Mouse (Mus musculus): Measurements from ENCODE around the gene Gm20696. TPM values are rescaled to one million over a fixed set of nuclear protein-coding genes. Genes with fewer than 3 reads are reported as not detected.

Gene Gm20696
- polyA plus RNA-seq, 1 experiment from 2014 or later = 6.5 TPM

DNA sequence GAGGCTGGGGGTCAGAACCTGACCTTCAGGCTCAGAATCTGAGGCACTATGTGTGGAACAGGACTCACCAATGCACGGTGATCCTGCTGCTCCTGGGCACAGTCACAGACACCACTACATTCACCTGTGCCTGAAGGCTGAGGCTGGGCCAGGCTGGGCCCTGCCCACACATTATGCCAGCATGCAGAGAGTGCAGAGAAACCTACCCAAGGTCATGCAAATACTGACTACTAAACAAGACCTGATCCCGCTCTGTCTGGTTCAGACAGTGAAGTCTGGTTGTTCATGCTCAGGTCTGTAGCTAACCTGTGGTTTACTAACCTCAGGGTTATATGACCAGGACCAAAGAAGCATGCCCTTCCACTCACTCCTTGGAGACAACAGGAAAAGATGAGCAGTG lies 163.9 kb downstream of the Gm20696 start:
- no peaks in the 10 kb centered on the region for H3K9me3 ChIP-seq
- no peaks in the 10 kb centered on the region for H3K27me3 ChIP-seq
- no peak overlapping the region for H3K4me3 ChIP-seq
- H3K4me1 ChIP-seq = peaks cover 7% of the 10 kb centered on the region
- H3K9ac ChIP-seq = no peak overlapping the region
- H3K27ac ChIP-seq = no peak overlapping the region
- H3K36me3 ChIP-seq = peaks cover 58% of the 10 kb centered on the region
- WGBS = 83% methylated on average over 2 of the region's 2 CpGs
- no peak overlapping the region for H3K4me2 ChIP-seq (replicated peaks)
- no peak for ATAC-seq (ENCODE audit: low FRiP score, low read depth)

GRCm38 (mm10) chr6:99502314-99502713 lies 164.3 kb downstream of the Gm20696 start:
- H3K9ac ChIP-seq = no peak overlapping the region
- H3K36me3 ChIP-seq = peaks cover 55% of the 10 kb centered on the region
- H3K4me3 ChIP-seq = no peak overlapping the region
- ATAC-seq (ENCODE audit: low FRiP score, low read depth) = no peak
- peaks cover 11% of the 10 kb centered on the region for H3K4me1 ChIP-seq
- H3K27me3 ChIP-seq = no peaks in the 10 kb centered on the region
- H3K9me3 ChIP-seq = no peaks in the 10 kb centered on the region
- H3K4me2 ChIP-seq (replicated peaks) = no peak overlapping the region
- WGBS = 92% methylated on average over 6 of the region's 6 CpGs
- no peak overlapping the region for H3K27ac ChIP-seq

GRCm38 (mm10) chr6:99500570-99501270 lies 165.9 kb downstream of the Gm20696 start:
- H3K9ac ChIP-seq = no peak overlapping the region
- no peak for ATAC-seq (ENCODE audit: low FRiP score, low read depth)
- peaks cover 27% of the 10 kb centered on the region for H3K4me1 ChIP-seq
- peaks cover 41% of the 10 kb centered on the region for H3K36me3 ChIP-seq
- H3K27ac ChIP-seq = no peak overlapping the region
- no peaks in the 10 kb centered on the region for H3K27me3 ChIP-seq
- no peaks in the 10 kb centered on the region for H3K9me3 ChIP-seq
- whole genome bisulfite sequencing = 89% methylated on average over 3 of the region's 3 CpGs
- H3K4me2 ChIP-seq (replicated peaks) = no peak overlapping the region
- H3K4me3 ChIP-seq = no peak overlapping the region

DNA sequence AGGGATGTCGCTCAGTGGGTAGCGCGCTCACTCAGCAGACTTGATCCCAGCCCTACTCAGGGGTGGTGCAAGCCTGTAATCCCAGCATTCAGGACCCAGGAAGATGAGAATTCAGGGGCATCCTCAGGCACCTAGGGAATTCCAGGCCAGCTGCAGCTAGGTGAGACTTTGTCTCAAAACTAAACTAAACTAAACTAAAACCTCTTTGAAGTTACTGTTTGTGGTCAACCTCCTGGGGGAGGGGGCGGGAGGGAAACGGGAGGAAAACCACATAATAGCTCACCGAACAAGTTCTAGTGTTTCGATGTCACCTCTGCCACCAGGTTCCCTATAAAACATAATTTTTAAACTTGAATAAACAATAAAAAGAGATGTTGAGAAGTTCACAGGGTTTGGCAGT lies 168.5 kb downstream of the Gm20696 start:
- 63% methylated on average over 7 of the region's 7 CpGs for WGBS
- H3K27me3 ChIP-seq = no peaks in the 10 kb centered on the region
- H3K36me3 ChIP-seq = peaks cover 18% of the 10 kb centered on the region
- no peak overlapping the region for H3K9ac ChIP-seq
- H3K4me1 ChIP-seq = peaks cover 27% of the 10 kb centered on the region
- H3K4me2 ChIP-seq (replicated peaks) = no peak overlapping the region
- ATAC-seq (ENCODE audit: low FRiP score, low read depth) = no peak
- no peak overlapping the region for H3K4me3 ChIP-seq
- H3K27ac ChIP-seq = no peak overlapping the region
- no peaks in the 10 kb centered on the region for H3K9me3 ChIP-seq

DNA sequence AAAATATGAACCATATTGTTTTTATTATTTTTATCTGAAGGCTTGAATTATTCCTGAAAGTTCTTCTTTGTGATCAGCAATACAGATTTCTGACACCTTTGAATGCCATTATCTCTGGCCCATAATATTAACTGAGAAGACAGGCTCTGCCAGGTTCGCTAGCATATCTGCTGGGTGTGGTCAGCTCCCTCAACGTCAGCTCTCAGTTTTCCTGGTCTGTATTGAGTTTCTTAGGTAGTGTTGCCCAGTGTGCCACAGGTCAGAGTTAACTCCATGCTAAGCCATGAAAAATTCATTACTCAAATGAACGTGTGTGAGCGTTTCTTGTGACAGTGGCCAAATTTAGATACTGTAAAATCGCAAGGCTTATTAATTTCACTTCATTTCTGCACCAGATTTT lies 170.5 kb downstream of the Gm20696 start:
- ATAC-seq (ENCODE audit: low FRiP score, low read depth) = no peak
- 63% methylated on average over 5 of the region's 5 CpGs for WGBS
- no peak overlapping the region for H3K27ac ChIP-seq
- no peaks in the 10 kb centered on the region for H3K9me3 ChIP-seq
- H3K4me2 ChIP-seq (replicated peaks) = no peak overlapping the region
- H3K4me1 ChIP-seq = peaks cover 32% of the 10 kb centered on the region
- H3K27me3 ChIP-seq = no peaks in the 10 kb centered on the region
- H3K9ac ChIP-seq = no peak overlapping the region
- no peak overlapping the region for H3K4me3 ChIP-seq
- H3K36me3 ChIP-seq = 0 out of 2 replicates have a peak, but pooled peaks cover under 1% of the 10 kb centered on the region

GRCm38 (mm10) chr6:99492937-99493336 lies 173.7 kb downstream of the Gm20696 start:
- no peaks in the 10 kb centered on the region for H3K36me3 ChIP-seq
- H3K4me2 ChIP-seq (replicated peaks) = no peak overlapping the region
- peaks cover 42% of the 10 kb centered on the region for H3K4me1 ChIP-seq
- H3K9ac ChIP-seq = no peak overlapping the region
- H3K27ac ChIP-seq = no peak overlapping the region
- WGBS = 37% methylated on average over 3 of the region's 3 CpGs
- H3K27me3 ChIP-seq = no peaks in the 10 kb centered on the region
- no peak overlapping the region for H3K4me3 ChIP-seq
- H3K9me3 ChIP-seq = no peaks in the 10 kb centered on the region
- no peak for ATAC-seq (ENCODE audit: low FRiP score, low read depth)

DNA sequence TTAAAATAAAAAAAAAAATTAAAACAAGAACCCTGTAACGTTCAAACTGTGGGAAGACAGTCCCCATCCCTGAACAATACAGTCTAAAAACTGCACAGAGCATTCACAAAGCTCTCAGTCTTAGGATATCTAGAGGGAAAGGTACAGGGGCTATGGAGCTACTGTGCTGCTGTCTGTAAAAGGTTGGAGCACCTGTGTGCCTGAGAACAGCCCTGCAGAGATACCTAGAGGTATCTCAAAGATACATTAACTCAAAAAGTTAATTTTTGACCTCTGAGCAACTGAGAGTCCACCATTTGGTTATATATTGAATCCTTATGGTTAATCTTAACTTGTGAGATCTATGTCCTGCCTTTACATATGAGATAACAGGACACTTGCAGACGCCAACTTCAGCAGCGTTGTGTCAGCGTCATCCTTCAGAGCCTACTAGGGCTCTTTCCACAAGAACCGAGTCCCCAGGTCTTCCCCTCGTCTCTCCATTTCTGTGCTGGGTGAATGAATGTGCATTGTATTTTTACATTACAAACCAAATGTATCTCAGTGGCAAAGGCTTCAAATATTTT lies 174.5 kb downstream of the Gm20696 start:
- Histone ChIP-seq H3K36me3 (no peaks in the 10 kb centered on the region), H3K27ac (no peak overlapping the region), H3K4me2 (replicated peaks) (no peak overlapping the region), H3K9me3 (no peaks in the 10 kb centered on the region), H3K4me3 (no peak overlapping the region), H3K9ac (no peak overlapping the region), H3K4me1 (peaks cover 33% of the 10 kb centered on the region), H3K27me3 (no peaks in the 10 kb centered on the region)
- WGBS = 87% methylated on average over 6 of the region's 6 CpGs
- no peak for ATAC-seq (ENCODE audit: low FRiP score, low read depth)

GRCm38 (mm10) chr6:99491146-99491545 lies 175.5 kb downstream of the Gm20696 start:
- no peak overlapping the region for H3K4me2 ChIP-seq (replicated peaks)
- peaks cover 27% of the 10 kb centered on the region for H3K4me1 ChIP-seq
- no peak overlapping the region for H3K9ac ChIP-seq
- H3K27me3 ChIP-seq = no peaks in the 10 kb centered on the region
- no peak overlapping the region for H3K4me3 ChIP-seq
- no peaks in the 10 kb centered on the region for H3K36me3 ChIP-seq
- ATAC-seq (ENCODE audit: low FRiP score, low read depth) = no peak
- no peak overlapping the region for H3K27ac ChIP-seq
- H3K9me3 ChIP-seq = no peaks in the 10 kb centered on the region
- WGBS = 77% methylated on average over 3 of the region's 3 CpGs

DNA sequence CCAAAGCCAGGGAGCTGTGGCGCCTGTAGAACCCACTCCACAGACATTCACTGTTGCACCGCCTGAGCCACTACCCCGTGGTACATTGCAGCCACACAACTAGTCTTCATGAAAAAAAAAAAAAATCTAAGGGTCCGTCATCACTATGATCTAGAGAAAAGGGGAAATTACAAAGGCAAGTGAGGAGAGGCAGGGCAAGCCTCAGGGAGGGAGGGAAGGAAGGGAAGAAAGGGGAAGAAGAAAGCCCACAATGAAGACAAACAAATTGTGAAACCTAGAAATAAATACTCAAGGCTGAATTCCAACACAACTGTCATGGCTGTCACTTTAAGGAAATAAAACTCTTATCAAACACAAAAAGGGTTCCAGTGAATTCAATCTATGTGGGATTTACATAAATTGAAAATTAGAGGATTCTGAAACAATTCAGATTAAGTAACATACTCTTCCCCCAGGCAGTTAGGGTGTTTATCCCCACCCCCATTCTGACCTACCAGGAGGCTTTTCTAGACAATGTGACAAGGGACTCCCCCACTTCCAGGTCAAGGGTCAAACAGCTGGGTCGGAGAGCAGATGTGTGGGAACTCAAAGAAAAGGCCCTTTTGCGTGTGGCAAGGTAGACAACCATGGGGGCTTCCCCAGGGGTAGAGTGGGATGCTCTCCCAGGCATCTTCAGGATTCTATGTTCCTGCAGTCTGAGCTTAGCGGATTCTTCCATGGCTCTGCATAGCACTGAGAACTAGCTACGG lies 176.5 kb downstream of the Gm20696 start:
- Histone ChIP-seq H3K27me3 (no peaks in the 10 kb centered on the region), H3K36me3 (no peaks in the 10 kb centered on the region), H3K9ac (no peak overlapping the region), H3K4me2 (replicated peaks) (no peak overlapping the region; the same call in 1 of the 2 replicates), H3K4me3 (no peak overlapping the region), H3K4me1 (peaks cover 33% of the 10 kb centered on the region), H3K27ac (no peak overlapping the region), H3K9me3 (no peaks in the 10 kb centered on the region)
- 76% methylated on average over 8 of the region's 8 CpGs for WGBS
- ATAC-seq (ENCODE audit: low FRiP score, low read depth) = no peak

- 44% methylated on average over 10 of the region's 10 CpGs for WGBS
- Histone ChIP-seq H3K4me1 (peaks cover 39% of the 10 kb centered on the region), H3K4me3 (no peak overlapping the region), H3K36me3 (no peaks in the 10 kb centered on the region), H3K4me2 (replicated peaks) (no peak overlapping the region; the same call in 1 of the 2 replicates), H3K9ac (no peak overlapping the region), H3K9me3 (no peaks in the 10 kb centered on the region), H3K27me3 (no peaks in the 10 kb centered on the region), H3K27ac (no peak overlapping the region)
- no peak for ATAC-seq (ENCODE audit: low FRiP score, low read depth)
These were observed 177.2 kb downstream of the Gm20696 start for GRCm38 (mm10) chr6:99489423-99489822.

GRCm38 (mm10) chr6:99485884-99486640 lies 180.5 kb downstream of the Gm20696 start:
- peak overlapping the region; percentile 93 for H3K27ac ChIP-seq
- H3K4me1 ChIP-seq = peaks cover 60% of the 10 kb centered on the region
- H3K4me2 ChIP-seq (replicated peaks) = peak overlapping the region; percentile 60
- no peak overlapping the region for H3K9ac ChIP-seq
- no peaks in the 10 kb centered on the region for H3K27me3 ChIP-seq
- no peak overlapping the region for H3K4me3 ChIP-seq
- no peaks in the 10 kb centered on the region; the same call in 1 of the 2 replicates for H3K36me3 ChIP-seq
- peak; percentile 7; the same call in 1 of the 2 replicates for ATAC-seq (ENCODE audit: low FRiP score, low read depth)
- H3K9me3 ChIP-seq = no peaks in the 10 kb centered on the region
- 57% methylated on average over 12 of the region's 12 CpGs for WGBS
